Mouse (Mus musculus) lung, adult 10 weeks (tissue): ENCODE measurements around the gene Chil4. TPM values are rescaled to one million over a fixed set of nuclear protein-coding genes. Genes with fewer than 3 reads are reported as not detected.

Experiments used
- polyA plus RNA-seq: library from polyadenylated mRNA; stranded (reverse); fragments of 350-450 nt; fragmentation: Illumina TruSeq; extraction: RNeasy Lipid Tissue Mini Kit (QIAGEN cat#74804); gene quantifications from one replicate; pipeline ENCODE4 v1.2.3, GENCODE M21; 2014; ENCODE audit warnings: low read depth, low replicate concordance; ENCODE audit not compliant: insufficient read depth

Gene Chil4
- not detected for polyA plus RNA-seq

GRCm38 (mm10) chr3:106219407-106219806, at the start of gene Chil4:
Gene Chil4 (minus strand): TSS chr3:106219507.

GRCm38 (mm10) chr3:106167464-106167863, 51.8 kb downstream of the Chil4 start, which contains the start of gene Chil3:
Gene Chil3 (minus strand): TSS chr3:106167564.

Other genes starting within 250 kb of the Chil4 start
- 0.94 TPM for gene Ovgp1, start 245.8 kb downstream of the Chil4 start, polyA plus RNA-seq
- 31.6 TPM for gene Pifo, start 204.9 kb downstream of the Chil4 start, polyA plus RNA-seq
- not detected for gene Chil5, start 186.7 kb downstream of the Chil4 start, polyA plus RNA-seq
- gene Chia1, start 106.3 kb downstream of the Chil4 start, polyA plus RNA-seq: 70.3 TPM
- gene Chil3, start 51.9 kb downstream of the Chil4 start, polyA plus RNA-seq: 1,011 TPM
- gene Chil6, start 186.7 kb upstream of the Chil4 start, polyA plus RNA-seq: not detected